Mouse (Mus musculus): ENCODE data around the gene Bbx.

DNA sequence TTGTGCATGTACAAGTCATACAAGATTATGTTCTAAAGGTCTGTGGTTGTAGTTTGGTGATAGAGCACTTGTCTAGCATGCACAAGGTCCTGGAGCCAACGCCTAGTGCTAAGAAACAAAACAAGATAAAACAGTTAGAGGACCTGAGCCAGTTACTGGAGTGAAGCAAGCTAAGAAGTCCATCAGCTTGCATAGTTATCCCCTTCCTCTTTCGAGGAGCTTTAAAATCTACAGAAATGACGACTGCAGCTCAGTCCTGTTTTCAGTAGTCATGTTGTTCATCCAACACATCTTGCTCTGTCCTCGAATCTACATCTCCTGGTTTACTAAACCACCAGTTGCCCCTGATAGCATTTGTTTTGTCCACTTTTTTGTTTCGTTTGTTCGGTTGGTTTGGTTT is 45.4 kb upstream of the Bbx start:
- TF ChIP-seq POLR2A (IDR thresholded peaks at IDR 0.05; ENCODE audit: extremely low read depth, insufficient read depth, low read length) (no peak), CTCF (IDR thresholded peaks at IDR 0.05; ENCODE audit: extremely low read depth, insufficient read depth, low read length) (no peak)
